Mouse (Mus musculus): Measurements from ENCODE around the gene Vmn1r19. TPM values are rescaled to one million over a fixed set of nuclear protein-coding genes. Genes with fewer than 3 reads are reported as not detected.

Vmn1r19 gene
- not detected in 2 replicates for polyA plus RNA-seq (2012; rRNA removed)

DNA sequence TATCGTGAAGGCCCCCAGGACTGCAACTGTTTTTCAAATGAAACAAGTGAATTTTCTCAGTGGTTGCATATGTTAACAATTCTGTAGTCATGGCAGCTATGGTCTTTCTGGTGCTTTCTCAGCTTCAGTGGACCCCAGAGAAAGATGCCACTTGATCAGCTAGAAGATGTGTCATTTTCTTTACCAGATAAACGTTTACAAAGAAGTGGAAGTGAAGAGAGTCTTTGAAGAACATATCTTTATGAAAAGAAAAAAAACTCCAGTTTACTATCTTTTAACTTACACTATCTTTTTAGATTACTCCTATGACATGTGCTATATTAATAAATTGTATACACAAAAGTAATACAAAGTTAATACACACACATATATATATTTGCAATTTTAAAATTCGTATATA is at the start of gene Vmn1r19:
Gene Vmn1r19, plus strand, starts transcription at position 301 of the 400 bp plus-strand sequence.

DNA sequence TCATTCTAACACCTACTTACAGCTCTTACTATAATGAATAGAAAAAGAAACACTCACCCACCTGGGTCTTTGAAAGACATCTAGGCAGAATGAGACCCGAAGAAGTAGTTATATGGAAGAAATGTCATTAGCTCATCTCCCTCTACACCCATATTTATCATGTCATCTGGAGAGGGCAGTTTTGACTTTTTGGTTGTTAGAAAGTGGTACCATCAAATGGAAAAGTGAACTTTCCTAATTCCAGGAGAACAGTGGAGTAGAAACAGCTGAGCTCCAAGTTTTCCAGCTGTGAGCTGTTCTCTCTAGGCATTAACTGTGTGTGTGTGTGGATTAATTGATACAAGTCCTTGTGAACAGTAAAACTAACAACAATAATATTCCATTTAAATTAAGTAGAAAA is 40.0 kb upstream of the Vmn1r19 start, which contains the start of gene Vmn1r17:
Gene Vmn1r17, minus strand, starts transcription at position 101 of the 400 bp plus-strand sequence.

DNA sequence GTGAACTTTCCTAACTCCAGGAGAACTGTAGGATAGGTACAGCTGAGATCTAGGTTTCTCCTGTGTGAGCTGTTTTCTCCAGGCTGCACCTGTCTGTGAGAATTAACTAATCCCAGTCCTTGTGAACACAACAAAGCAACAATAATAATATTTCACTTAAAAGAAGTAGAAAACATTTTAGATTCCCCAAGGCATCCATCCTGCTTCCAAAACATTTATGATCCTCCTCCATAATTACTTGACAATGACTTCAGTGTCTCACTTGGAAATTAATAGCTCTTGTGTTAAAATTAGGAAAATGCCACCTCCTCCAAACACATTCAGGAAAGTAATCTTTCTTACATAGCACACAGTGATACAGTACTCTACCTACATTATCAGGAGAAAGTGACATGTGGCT is 7.9 kb upstream of the Vmn1r19 start, which contains the start of gene Vmn1r18:
Gene Vmn1r18, minus strand, starts transcription at position 101 of the 400 bp plus-strand sequence.

DNA sequence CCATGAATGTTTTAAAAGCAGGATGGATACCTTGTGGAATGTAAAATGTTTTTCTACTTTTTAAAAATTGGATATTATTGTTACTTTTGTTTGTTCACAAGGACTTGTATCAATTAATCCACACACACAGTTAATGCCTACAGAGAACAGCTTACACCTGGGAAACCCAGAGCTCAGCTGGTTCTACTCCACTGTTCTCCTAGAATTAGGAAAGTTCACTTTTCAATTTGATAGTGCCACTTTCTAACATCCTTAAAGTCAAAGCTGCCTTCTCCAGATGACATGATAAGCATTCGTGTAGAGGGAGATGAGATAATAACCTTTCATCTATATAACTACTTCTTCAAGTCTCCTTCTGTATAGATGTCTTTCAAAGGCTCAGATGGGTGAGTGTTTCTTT is 25.1 kb downstream of the Vmn1r19 start, which contains the start of gene Vmn1r20:
Gene Vmn1r20, plus strand, starts transcription at position 301 of the 400 bp plus-strand sequence.

Other genes with a start within 250 kb of the Vmn1r19 start
- gene Vmn1r12, start 246.9 kb upstream of the Vmn1r19 start, polyA plus RNA-seq (2012; rRNA removed), result not detected in 2 replicates
- gene Vmn1r13, start 200.5 kb upstream of the Vmn1r19 start, polyA plus RNA-seq (2012; rRNA removed), result not detected in 2 replicates
- gene Vmn1r14, start 172.1 kb upstream of the Vmn1r19 start, polyA plus RNA-seq (2012; rRNA removed), result not detected in 2 replicates
- not detected in 2 replicates for gene Vmn1r15, start 145.8 kb upstream of the Vmn1r19 start, polyA plus RNA-seq (2012; rRNA removed)
- gene Vmn1r16, start 74.3 kb upstream of the Vmn1r19 start, polyA plus RNA-seq (2012; rRNA removed), result not detected in 2 replicates
- gene Vmn1r17, start 40.1 kb upstream of the Vmn1r19 start, polyA plus RNA-seq (2012; rRNA removed), result not detected in 2 replicates
- not detected in 2 replicates for gene Vmn1r18, start 8.0 kb upstream of the Vmn1r19 start, polyA plus RNA-seq (2012; rRNA removed)
- gene Vmn1r20, start 25.1 kb downstream of the Vmn1r19 start, polyA plus RNA-seq (2012; rRNA removed), result not detected in 2 replicates
- gene Ppm1k, start 131.7 kb downstream of the Vmn1r19 start, polyA plus RNA-seq (2012; rRNA removed), result 5.9 and 6.1 TPM in 2 replicates
- gene Herc6, start 177.2 kb downstream of the Vmn1r19 start, polyA plus RNA-seq (2012; rRNA removed), result 1.0 and 1.3 TPM in 2 replicates